Mouse (Mus musculus) gastrocnemius, adult 2 months (tissue): ENCODE data around the gene Ezh1. TPM values are rescaled to one million over a fixed set of nuclear protein-coding genes. Genes with fewer than 3 reads are reported as not detected.
A peak's percentile ranks its signal among the peaks of the same experiment; 100 is the strongest.

Experiments used
- DNase-seq: peaks from one replicate; pipeline ENCODE4 v3.0.0; 2022
- H3K27ac ChIP-seq: fragments of 200-600 bp; 2 replicates; pipeline ENCODE4 v1.8.1; 2022; ENCODE audit warnings: mild to moderate bottlenecking
- H3K4me3 ChIP-seq: fragments of 200-600 bp; 2 replicates; pipeline ENCODE4 v1.8.1; 2022; ENCODE audit warnings: mild to moderate bottlenecking, moderate library complexity
- CTCF ChIP-seq: fragments of 200-600 bp; IDR thresholded peaks from 2 replicates; pipeline ENCODE4 v1.8.1; 2022; ENCODE audit warnings: antibody characterized with exemption, mild to moderate bottlenecking, moderate library complexity
- intact Hi-C: fragments of 180-260 bp; cut with DNase I; formaldehyde crosslinking; loops from one replicate; pipeline ENCODE4 v1.15.1; 2025
- total RNA-seq, 2 experiments: library from RNA; stranded (reverse); gene quantifications; 2 replicates each; pipeline ENCODE4 v1.2.3; 2021

Gene Ezh1
- total RNA-seq, 2 experiments from 2014 or later, result 25.9 to 26.3 TPM

DNA sequence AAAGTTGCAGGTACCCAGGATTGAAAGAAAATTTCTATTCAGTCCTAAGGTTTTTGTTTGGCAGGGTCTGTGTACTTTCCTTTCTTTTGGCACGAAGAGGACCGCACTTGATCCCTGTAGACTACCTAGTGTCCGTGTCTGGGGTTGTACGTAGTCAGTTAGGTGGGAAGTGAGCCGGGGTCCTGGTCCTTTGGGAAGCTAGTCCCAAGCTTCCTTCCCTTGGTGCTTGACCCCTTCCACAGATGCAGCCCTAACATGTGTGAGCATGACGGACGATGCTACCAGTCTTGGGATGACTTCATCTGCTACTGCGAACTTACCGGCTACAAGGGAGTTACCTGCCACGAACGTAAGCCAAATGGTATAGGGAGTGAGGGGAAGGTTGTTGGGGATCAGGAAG lies 44.3 kb downstream of the Ezh1 start:
- intact Hi-C loops, result no loop called here
- no peak for TF ChIP-seq CTCF
- Histone ChIP-seq H3K4me3 (no peak overlapping the region), H3K27ac (no peak overlapping the region)
- no peak for DNase-seq

GRCm38 (mm10) chr11:101180846-101181740 lies 45.2 kb downstream of the Ezh1 start:
- peak; percentile 83 for TF ChIP-seq CTCF
- DNase-seq, result peak; percentile 80

DNA sequence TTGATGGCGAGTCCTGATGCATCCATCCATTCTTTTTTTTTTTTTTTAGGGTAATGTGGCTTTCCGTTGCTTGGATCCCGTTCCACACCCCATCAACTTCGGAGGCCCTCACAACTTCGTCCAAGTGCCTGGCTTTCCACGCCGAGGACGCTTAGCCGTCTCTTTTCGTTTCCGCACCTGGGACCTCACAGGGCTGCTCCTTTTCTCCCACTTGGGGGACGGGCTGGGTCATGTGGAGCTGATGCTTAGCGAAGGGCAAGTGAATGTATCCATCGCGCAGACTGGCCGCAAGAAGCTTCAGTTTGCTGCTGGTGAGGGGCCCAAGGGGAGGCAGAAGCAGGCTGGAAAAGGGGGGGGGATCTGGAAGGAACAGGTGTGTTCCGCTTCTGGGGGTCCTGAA lies 46.0 kb downstream of the Ezh1 start:
- Histone ChIP-seq H3K4me3 (no peak overlapping the region), H3K27ac (no peak overlapping the region)
- DNase-seq, result no peak
- TF ChIP-seq CTCF, result no peak
- intact Hi-C loops, result no loop called here

More at GRCm38 (mm10) chr11:101180846-101181740, 45.2 kb downstream of the Ezh1 start:
- H3K27ac ChIP-seq, result no peak overlapping the region
- H3K4me3 ChIP-seq, result no peak overlapping the region
- intact Hi-C loops, result no loop called here

- no peak for DNase-seq
- intact Hi-C loops, result loop anchor here (5.0 kb wide), 2 partner anchors 97 to 287 kb away; partner anchors contain the start of gene Coasy
- H3K27ac ChIP-seq, result no peak overlapping the region
- no peak overlapping the region for H3K4me3 ChIP-seq
- no peak for TF ChIP-seq CTCF
These were observed 47.0 kb downstream of the Ezh1 start for GRCm38 (mm10) chr11:101179306-101179705.

DNA sequence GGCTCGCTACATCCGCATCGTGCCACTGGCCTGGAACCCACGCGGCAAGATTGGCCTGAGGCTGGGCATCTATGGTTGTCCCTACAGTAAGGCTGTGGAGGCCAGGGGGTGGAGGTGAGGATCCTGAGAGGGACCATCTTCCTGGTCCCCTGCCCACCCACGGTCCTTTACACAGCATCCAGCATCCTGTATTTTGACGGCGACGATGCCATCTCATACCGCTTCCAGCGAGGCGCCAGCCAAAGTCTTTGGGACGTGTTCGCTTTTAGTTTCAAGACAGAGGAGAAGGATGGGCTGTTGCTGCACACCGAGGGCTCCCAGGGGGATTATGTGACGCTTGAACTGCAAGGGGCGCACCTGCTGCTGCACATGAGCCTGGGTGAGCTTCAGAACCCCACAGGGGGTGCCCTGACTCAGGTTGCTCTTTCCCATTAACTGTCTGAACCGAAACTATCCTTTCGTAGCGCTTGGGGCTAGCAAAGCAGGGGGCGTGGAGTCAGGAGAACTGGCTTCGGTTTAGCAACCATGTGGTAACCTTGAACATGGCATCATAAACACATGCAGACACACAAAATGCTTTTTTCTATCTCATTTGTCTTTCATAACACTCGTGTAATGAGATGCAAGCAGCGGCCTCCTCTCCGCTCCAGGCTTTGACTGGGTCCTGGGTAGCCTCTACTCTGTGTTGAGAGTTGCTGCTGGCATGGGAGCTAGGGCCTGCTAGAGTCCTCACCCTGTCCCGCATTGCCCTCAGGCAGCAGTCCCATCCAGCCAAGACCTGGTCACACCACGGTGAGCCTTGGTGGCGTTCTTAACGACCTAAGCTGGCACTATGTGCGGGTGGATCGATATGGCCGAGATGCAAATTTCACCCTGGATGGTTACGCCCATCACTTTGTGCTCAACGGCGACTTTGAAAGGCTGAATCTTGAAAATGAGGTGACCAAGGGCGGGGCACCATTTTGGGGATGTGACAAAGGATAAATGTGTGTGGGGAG lies 47.9 kb downstream of the Ezh1 start:
- Histone ChIP-seq H3K4me3 (no peak overlapping the region), H3K27ac (no peak overlapping the region)
- DNase-seq, result no peak
- intact Hi-C loops, result loop anchor here (5.0 kb wide), 2 partner anchors 96 to 286 kb away; partner anchors contain the start of gene Coasy
- TF ChIP-seq CTCF, result no peak

DNA sequence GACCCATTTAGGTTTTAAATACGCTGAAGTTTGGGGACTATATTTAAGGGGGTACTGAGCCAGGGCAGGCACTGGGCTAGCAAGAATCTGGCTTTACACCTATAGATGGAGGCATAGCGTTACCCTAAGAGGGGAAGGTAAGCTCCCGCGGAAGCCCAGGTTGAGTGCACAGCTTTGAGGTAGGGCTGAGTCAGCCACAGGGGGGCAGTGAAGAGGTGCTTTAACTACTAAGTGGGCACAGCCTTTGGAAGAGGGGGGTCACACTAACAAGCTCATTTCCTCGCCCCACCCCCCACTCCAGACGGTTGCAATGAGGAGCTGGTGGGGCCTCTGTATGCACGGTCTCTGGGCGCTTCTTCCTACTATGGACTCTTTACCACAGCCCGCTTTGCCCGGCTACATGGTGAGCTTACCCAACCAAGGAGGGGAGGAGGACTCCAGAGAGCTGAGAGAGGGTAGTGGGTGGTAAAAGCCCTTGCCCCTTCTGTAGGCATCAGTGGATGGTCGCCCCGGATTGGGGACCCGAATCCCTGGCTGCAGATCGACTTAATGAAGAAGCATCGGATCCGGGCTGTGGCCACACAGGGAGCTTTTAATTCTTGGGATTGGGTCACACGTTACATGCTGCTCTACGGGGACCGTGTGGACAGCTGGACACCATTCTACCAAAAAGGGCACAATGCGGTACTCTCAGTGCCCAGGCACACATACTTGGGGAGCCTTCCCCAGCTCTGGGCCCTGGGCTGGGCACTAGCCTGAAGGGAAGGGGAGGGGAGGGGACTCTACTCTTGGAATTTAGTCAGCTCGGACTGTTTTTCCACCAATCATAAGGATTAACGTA lies 49.1 kb downstream of the Ezh1 start:
- intact Hi-C loops, result loop anchor here (5.0 kb wide), 2 partner anchors 95 to 285 kb away; partner anchors contain the start of gene Coasy
- Histone ChIP-seq H3K4me3 (peak overlapping the region; percentile 61), H3K27ac (no peak overlapping the region)
- peak; percentile 71 for TF ChIP-seq CTCF
- peak; percentile 70 for DNase-seq

DNA sequence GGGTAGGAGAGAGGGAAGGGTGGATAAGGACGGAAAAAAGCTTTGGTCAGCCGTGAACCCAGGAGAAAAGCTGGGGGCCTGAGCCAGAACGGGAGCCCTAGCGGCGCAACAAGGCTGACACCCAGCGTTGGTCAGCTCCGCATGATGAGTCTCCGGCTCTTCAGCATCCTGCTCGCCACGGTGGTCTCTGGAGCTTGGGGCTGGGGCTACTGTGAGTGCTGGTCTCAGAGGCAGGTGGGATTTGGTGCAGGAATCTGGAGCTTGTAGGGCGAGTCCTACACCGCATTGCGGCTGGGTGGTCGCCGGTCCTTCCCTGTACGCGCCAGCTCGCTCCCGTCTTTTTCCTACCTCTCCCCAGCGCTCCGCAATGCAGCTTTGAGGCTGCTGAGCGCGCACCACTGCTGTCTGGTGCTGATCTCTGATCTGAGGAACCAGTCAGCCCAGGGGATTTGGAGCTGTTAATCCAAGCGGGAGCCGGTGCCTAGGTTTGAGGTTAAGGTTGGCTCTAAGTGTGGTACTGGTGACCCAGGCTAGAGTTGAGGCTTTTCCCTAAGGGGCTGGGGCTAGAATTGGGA lies 50.1 kb downstream of the Ezh1 start:
- intact Hi-C loops, result loop anchor here (5.0 kb wide), 2 partner anchors 94 to 284 kb away; partner anchors contain the start of gene Coasy
- TF ChIP-seq CTCF, result peak; percentile 59
- peak overlapping the region; percentile 28 for H3K27ac ChIP-seq
- peak overlapping the region; percentile 61 for H3K4me3 ChIP-seq
- DNase-seq, result peak; percentile 72

DNA sequence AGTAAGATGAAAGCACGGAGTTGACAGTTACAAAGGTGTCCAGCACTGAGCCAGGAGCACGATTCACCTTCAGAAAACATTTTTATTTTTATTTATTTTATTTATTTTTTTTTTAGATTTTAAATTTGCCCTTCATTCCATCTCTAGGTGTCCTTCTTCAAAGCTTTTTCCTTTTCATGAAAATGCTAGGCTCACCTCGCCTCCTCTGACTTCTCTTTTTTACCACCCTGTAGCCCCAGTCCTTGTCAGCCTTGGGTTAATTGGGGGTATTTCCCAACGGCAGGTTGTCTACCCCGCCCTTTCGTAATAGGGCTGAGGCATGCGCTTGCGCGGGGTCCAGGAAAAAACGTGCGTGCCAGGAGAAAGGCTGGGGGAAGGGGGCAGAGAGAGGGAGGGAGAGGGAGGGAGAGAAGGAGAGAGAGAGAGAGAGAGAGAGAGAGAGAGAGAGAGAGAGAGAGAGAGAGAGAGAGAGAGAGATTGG lies 50.6 kb downstream of the Ezh1 start:
- peak overlapping the region; percentile 61 for H3K4me3 ChIP-seq
- DNase-seq, result no peak
- intact Hi-C loops, result loop anchor here (5.0 kb wide), 2 partner anchors 93 to 283 kb away; partner anchors contain the start of gene Coasy
- TF ChIP-seq CTCF, result no peak
- no peak overlapping the region; the same call in 1 of the 2 replicates for H3K27ac ChIP-seq

GRCm38 (mm10) chr11:101174851-101175628 lies 51.2 kb downstream of the Ezh1 start, which contains the start of gene Ccr10:
Gene Ccr10, minus strand, starts transcription at chr11:101175443.
- peak; percentile 64 for TF ChIP-seq CTCF
- DNase-seq, result no peak
- Histone ChIP-seq H3K4me3 (peak within 1 kb of the TSS; percentile 71), H3K27ac (peak within 1 kb of the TSS; percentile 93)
- intact Hi-C loops, result loop anchor here (5.0 kb wide), 3 partner anchors 93 to 283 kb away; partner anchors contain the start of gene Coasy

GRCm38 (mm10) chr11:101174389-101174745 lies 51.9 kb downstream of the Ezh1 start:
- intact Hi-C loops, result loop anchor here (5.0 kb wide), 1 partner anchor 192 kb away; no protein-coding TSS in a partner anchor
- H3K4me3 ChIP-seq, result peak overlapping the region; percentile 71
- no peak for TF ChIP-seq CTCF
- H3K27ac ChIP-seq, result peak overlapping the region; percentile 93
- peak; percentile 64 for DNase-seq
